Mouse (Mus musculus) MEL (cell line): Measurements from ENCODE around the gene Hoxb5.

Experiments
- BHLHE40 ChIP-seq: IDR thresholded peaks from 2 replicates; pipeline ENCODE4 v1.6.1; 2012; ENCODE audit warnings: low read depth, mild to moderate bottlenecking, inconsistent platforms, low read length, improper control_type of control experiment, borderline replicate concordance
- EP300 ChIP-seq, 2 experiments: IDR thresholded peaks; 2 replicates each; pipeline ENCODE4 v1.6.1; 2011; ENCODE audit warnings: improper control_type of control experiment in 2 of 2, low read length in 2 of 2, low read depth in 1 of 2, mild to moderate bottlenecking in 1 of 2
- ETS1 ChIP-seq: IDR thresholded peaks from 2 replicates; pipeline ENCODE4 v1.6.1; 2012; ENCODE audit warnings: low read depth, mild to moderate bottlenecking, inconsistent platforms, low read length, improper control_type of control experiment, moderate library complexity
- GATA1 ChIP-seq: IDR thresholded peaks from 2 replicates; pipeline ENCODE4 v1.6.1; 2011; ENCODE audit warnings: low read depth, low read length, improper control_type of control experiment
- POLR2A ChIP-seq, 2 experiments: IDR thresholded peaks; 2 replicates each; pipeline ENCODE4 v1.6.1; 2011 to 2012; ENCODE audit warnings: low read length in 2 of 2, mild to moderate bottlenecking in 2 of 2, control low read depth in 1 of 2, improper control_type of control experiment in 1 of 2, low read depth in 1 of 2, moderate library complexity in 1 of 2; ENCODE audit not compliant: control insufficient read depth in 1 of 2, insufficient read depth in 1 of 2, poor library complexity in 1 of 2
- RCOR1 ChIP-seq: IDR thresholded peaks from 2 replicates; pipeline ENCODE4 v1.6.1; 2012; ENCODE audit warnings: low read depth, mild to moderate bottlenecking, inconsistent platforms, low read length, improper control_type of control experiment
- SMC3 ChIP-seq: IDR thresholded peaks from 2 replicates; pipeline ENCODE4 v1.6.1; 2011; ENCODE audit warnings: low read depth, low read length, improper control_type of control experiment
- TCF12 ChIP-seq: IDR thresholded peaks from 2 replicates; pipeline ENCODE4 v1.6.1; 2014; ENCODE audit warnings: low read depth, mild to moderate bottlenecking, inconsistent platforms, low read length, improper control_type of control experiment, moderate library complexity
- ZMIZ1 ChIP-seq: IDR thresholded peaks from 2 replicates; pipeline ENCODE4 v1.6.1; 2012; ENCODE audit warnings: low read depth, mild to moderate bottlenecking, inconsistent platforms, low read length, improper control_type of control experiment, moderate library complexity
- ZNF384 ChIP-seq: IDR thresholded peaks from 2 replicates; pipeline ENCODE4 v1.6.1; 2012; ENCODE audit warnings: low read depth, mild to moderate bottlenecking, inconsistent platforms, low read length, improper control_type of control experiment

DNA sequence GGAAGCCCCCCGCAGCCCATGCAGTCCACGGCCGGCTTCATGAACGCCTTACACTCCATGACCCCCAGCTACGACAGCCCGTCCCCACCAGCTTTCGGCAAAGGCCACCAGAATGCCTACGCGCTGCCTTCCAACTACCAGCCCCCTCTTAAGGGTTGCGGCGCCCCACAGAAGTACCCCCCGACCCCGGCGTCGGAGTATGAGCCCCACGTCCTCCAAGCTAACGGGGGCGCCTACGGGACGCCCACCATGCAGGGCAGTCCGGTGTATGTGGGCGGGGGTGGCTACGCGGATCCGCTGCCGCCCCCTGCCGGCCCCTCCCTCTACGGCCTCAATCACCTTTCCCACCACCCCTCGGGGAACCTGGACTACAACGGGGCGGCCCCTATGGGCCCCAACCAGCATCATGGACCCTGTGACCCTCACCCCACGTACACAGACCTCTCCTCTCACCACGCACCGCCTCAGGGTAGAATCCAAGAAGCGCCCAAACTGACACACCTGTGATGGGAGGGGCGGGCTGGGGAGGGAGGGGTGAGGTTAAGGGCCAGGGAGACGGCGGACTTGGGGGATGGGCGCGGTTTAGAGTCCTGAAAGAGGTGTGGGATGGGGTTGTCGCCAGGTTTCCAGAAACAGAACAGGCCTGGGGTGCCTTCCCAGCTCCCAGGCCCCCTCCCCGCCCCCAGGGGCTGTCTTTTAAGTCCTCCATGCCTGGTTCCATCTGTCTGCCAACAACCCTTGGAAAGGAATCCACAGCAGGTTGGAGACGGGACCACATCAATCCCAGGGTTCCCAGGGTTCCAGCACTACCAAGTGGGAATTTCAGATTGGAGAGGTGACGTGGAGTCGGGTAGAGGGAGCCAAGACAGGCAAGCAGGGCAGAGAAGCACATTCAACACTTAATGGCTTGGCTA, 43.0 kb downstream of the Hoxb5 start:
- TF ChIP-seq ZNF384, result no peak
- no peak for TF ChIP-seq GATA1
- TF ChIP-seq RCOR1, result no peak
- no peak for TF ChIP-seq ETS1
- no peak for TF ChIP-seq SMC3
- TF ChIP-seq TCF12, result no peak
- TF ChIP-seq POLR2A (IDR thresholded peaks at IDR 0.05; ENCODE audit: control insufficient read depth in 1 of 2, insufficient read depth in 1 of 2, low read depth in 1 of 2, low read length in 2 of 2, poor library complexity in 1 of 2), result no peak
- TF ChIP-seq BHLHE40, result no peak
- TF ChIP-seq EP300 (IDR thresholded peaks at IDR 0.05; ENCODE audit: low read depth in 1 of 2, low read length in 2 of 2), result no peak
- TF ChIP-seq ZMIZ1, result no peak
